Mouse (Mus musculus) spleen, postnatal 14 days (tissue): ENCODE measurements at regions not wholly inside any gene's neighbourhood (a gene's known extent, or its start where the extent isn't known, plus 50 kb on each side); places are given as distances from the start of the nearest gene placed in this dataset.

Experiments
- DNase-seq, 2 experiments: peaks; one replicate each; pipeline ENCODE4 v3.0.0; 2021 to 2022; ENCODE audit warnings: low spot score in 2 of 2

GRCm38 (mm10) chr1:43247609-43248008 lies 50.8 kb upstream of the Fhl2 start:
- no peak for DNase-seq

GRCm38 (mm10) chr1:43250281-43250680 lies 53.5 kb upstream of the Fhl2 start:
- DNase-seq: no peak

- DNase-seq: no peak
Observed at GRCm38 (mm10) chr1:43251356-43251755, 54.6 kb upstream of the Fhl2 start.

- no peak for DNase-seq
Observed at GRCm38 (mm10) chr1:43254129-43254528, 57.3 kb upstream of the Fhl2 start.

- DNase-seq: no peak
Observed at GRCm38 (mm10) chr1:43256078-43256477, 59.3 kb upstream of the Fhl2 start.

- no peak for DNase-seq
Observed at GRCm38 (mm10) chr1:43257909-43258308, 61.1 kb upstream of the Fhl2 start.

GRCm38 (mm10) chr1:43259841-43260240 lies 63.1 kb upstream of the Fhl2 start:
- no peak for DNase-seq

GRCm38 (mm10) chr1:43260491-43260890 lies 63.7 kb upstream of the Fhl2 start:
- DNase-seq: no peak

GRCm38 (mm10) chr1:43264407-43264889 lies 67.7 kb upstream of the Fhl2 start:
- DNase-seq: peak; percentile 10 to 45

GRCm38 (mm10) chr1:43265699-43266455 lies 69.1 kb upstream of the Fhl2 start:
- DNase-seq: no peak

GRCm38 (mm10) chr1:43269685-43270084 lies 72.9 kb upstream of the Fhl2 start:
- no peak for DNase-seq

- no peak for DNase-seq
Observed at GRCm38 (mm10) chr1:43273236-43273868, 76.6 kb upstream of the Fhl2 start.

GRCm38 (mm10) chr1:43291736-43292135 lies 95.0 kb upstream of the Fhl2 start:
- DNase-seq: no peak

- DNase-seq: no peak
Observed at GRCm38 (mm10) chr1:43292561-43292960, 95.8 kb upstream of the Fhl2 start.

- no peak for DNase-seq
Observed at GRCm38 (mm10) chr1:43294221-43295012, 97.6 kb upstream of the Fhl2 start.

- no peak for DNase-seq
Observed at GRCm38 (mm10) chr1:43297579-43297978, 100.8 kb upstream of the Fhl2 start.

- DNase-seq: no peak
Observed at GRCm38 (mm10) chr1:43298746-43299145, 102.0 kb upstream of the Fhl2 start.

GRCm38 (mm10) chr1:43299490-43300302 lies 102.9 kb upstream of the Fhl2 start:
- DNase-seq: no peak

GRCm38 (mm10) chr1:43300676-43301075 lies 103.9 kb upstream of the Fhl2 start:
- DNase-seq: no peak

- DNase-seq: no peak
Observed at GRCm38 (mm10) chr1:43301866-43302571, 105.2 kb upstream of the Fhl2 start.

GRCm38 (mm10) chr1:43302657-43303056 lies 105.9 kb upstream of the Fhl2 start:
- DNase-seq: no peak
